Mouse (Mus musculus): ENCODE results near the gene Klhl11.

Klhl11 gene

DNA sequence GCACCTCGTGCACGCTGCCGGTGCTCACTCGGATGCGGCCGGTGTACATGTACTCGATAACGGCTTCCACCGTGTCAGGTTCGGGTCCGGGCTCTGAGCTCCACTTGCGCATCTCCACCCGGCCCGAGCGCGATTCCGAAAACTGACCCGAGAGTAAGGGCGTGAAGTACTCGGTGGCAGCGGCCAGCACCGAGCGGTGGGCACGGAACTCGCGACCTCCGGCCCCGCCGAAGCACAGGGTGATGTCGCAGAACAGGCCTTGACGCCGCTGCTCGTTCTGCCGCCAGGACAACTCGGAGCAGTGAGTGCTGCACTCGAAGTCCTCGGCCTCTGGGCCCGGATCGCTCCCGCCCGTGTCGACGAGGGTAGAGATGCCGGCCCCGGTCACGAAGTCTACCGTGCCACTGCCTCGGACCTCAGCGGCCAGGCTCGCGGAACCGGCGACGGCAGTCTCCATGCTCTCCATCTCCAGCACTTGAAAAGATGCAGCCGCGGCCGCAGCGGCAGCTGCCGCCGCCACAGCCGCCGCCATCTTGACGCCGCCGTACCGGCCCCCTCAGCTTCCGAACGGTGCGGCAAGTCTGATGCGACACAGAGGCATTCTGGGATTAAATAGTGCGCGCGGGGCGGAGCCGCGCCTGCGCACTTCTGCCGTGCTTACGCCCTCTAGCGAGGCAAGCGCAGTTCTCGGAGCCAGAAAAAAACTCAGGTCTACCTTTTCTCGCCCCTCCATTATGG is at the start of gene Klhl11:
Gene Klhl11 (minus strand): TSS at position 545 of the 738 bp plus-strand sequence.
- peak; percentile 94 for DNase-seq (ENCODE audit: low read depth, low spot score)

- DNase-seq (ENCODE audit: low read depth, low spot score), result no peak
These were observed 48.3 kb upstream of the Klhl11 start for GRCm38 (mm10) chr11:100520838-100521237.

DNA sequence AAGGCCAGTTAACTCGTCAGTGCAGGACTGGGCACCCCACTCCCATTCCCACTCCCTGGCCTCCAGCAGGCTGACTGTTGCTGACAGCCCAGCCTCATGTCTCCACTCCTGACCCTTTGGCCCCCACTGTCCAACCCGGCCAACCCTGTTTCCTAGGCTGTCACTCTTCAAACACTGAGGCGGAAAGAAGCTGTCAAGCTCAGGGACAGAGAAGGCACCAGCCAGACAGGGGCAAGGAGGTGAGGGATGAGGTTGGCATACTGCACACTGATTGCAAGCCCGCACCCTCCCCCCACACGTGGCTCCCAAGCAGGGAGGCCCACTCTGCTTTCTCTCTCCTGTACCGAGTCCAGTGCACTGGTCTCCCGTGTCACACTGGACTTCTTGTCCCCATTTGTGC is 46.6 kb upstream of the Klhl11 start:
- DNase-seq (ENCODE audit: low read depth, low spot score), result no peak

DNA sequence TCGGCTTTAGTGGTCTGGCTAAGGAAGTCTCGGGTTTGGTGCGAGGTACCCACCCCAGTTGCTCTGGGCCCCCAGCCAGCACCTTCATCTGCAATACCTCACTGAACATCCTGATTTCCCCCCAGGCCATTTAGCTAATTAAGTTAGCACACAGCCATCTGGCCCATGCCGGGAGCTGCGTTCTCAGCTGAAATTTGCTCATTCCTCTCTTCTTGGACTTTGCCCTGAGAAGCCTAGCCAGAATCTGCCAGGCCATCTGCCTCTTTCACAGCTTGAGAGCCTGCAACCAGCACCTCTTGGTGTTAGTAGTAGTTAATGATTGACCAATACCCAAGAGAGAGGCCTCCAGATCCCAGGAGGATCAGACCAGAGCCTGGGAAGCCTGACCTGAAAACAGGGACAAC is 45.6 kb upstream of the Klhl11 start:
- DNase-seq (ENCODE audit: low read depth, low spot score), result no peak

DNA sequence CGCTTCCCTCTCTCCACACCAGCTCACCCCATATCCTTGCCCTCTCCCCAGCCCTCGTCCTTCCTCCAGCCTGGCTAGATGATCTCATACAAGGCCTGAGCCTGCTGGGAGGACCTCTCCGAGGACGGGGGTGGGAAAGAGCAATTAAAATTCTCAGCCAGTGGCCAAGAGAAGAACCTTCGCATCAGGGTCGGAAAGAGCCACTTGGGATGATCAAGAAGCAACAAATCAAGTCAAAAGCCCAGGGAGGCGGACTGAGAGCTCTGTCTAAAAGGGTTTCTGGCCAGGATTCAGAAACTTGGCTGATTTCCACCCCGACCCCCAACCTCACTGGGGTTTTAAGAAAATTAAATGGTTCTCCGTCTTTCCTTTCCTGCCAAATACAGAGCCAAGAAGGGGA is 43.8 kb upstream of the Klhl11 start:
- DNase-seq (ENCODE audit: low read depth, low spot score), result no peak

DNA sequence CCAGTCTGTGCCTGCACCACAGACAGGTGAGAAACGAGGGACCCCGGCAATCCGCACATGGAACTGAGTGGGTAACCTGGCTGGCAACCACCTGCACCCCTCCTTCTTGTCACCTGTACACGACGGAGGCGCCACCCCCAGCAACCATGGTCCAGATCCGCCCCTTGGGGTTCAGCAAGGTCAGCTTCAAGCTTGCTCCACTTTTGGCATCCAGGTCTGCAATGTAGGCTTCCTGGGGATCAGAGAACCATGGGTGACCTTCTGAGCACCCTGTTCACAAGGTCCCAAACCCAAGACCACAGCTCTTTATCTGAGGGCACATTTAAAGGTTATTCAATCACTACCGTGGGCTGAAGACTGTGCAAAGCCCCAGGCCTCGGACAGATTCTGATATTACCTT is 43.2 kb upstream of the Klhl11 start:
- no peak for DNase-seq (ENCODE audit: low read depth, low spot score)

DNA sequence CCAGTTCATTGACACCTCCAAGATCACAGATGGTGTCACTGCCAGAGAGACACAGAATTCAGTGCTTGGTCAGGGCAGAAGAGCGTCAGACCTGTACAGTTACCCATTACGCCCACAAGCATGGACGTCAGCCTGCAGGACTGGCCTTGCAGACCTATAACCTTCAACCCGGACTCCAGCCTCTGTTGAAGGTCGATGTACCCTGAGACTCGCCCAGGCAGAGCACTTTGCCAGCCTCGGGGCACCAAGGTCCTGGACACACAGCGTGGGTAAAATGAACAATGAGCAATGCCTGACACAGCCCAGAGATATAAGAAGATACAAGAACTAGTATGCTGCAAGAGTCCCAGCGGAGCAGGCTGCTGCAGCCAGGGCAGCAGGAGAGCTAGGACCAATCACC is 42.5 kb upstream of the Klhl11 start:
- no peak for DNase-seq (ENCODE audit: low read depth, low spot score)

- DNase-seq (ENCODE audit: low read depth, low spot score), result no peak
These were observed 41.2 kb upstream of the Klhl11 start for GRCm38 (mm10) chr11:100513716-100514115.

GRCm38 (mm10) chr11:100512384-100512783 is 39.8 kb upstream of the Klhl11 start:
- DNase-seq (ENCODE audit: low read depth, low spot score), result peak; percentile 64

DNA sequence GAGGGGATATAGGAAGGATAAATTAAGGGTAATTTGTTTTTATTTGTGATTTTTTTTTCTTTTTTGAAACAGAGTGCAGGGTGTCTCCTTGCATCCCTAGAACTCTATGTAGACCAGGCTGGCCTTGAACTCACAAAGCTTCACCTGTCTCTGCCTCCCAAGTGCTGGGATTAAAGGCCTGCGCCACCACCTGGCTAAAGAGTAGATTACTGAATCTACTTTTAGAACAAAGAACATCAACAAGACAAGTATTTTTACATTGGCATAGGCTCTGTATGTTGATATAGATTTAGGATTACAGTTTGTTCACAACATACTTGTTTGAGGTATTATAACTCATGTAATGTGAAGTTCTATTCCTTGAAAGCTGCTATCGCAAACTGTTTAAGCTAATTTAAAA is 38.0 kb upstream of the Klhl11 start:
- peak; percentile 67 for DNase-seq (ENCODE audit: low read depth, low spot score)

GRCm38 (mm10) chr11:100505997-100506396 is 33.5 kb upstream of the Klhl11 start:
- no peak for DNase-seq (ENCODE audit: low read depth, low spot score)

DNA sequence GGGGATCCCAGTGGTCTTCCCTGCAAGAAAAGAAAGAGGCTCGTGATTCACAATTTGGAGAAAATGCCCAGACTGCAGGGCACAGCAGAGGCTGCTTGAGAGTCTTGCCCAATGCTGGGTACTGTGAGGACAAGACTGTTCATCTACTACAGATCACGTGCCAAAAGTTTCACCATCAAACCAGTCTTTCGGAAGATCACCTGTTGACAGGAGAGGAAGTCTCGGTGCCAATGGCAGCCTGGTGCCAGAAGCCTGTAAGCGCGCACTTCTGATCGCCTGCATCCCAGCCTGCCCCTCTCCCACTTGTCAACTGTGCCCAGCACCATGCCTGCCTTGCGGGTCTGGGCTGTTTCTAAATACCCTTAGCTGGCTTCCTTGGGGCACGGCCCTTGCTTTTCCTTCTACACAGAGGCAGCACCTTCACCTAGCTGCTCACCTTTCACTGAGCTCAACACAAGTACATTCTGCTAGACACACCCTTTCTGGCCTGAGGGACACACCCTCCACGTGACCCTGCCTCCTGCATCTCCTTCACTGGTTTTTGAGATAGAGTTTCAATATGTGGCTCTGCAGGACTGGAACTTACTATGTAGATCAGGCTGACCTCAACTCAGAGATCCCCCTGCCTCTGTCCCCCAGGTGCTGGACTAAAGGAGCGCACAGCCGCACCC is 32.6 kb upstream of the Klhl11 start:
- peak; percentile 44 for DNase-seq (ENCODE audit: low read depth, low spot score)

GRCm38 (mm10) chr11:100501321-100501720 is 28.8 kb upstream of the Klhl11 start:
- peak; percentile 83 for DNase-seq (ENCODE audit: low read depth, low spot score)

GRCm38 (mm10) chr11:100500651-100501050 is 28.1 kb upstream of the Klhl11 start:
- no peak for DNase-seq (ENCODE audit: low read depth, low spot score)

DNA sequence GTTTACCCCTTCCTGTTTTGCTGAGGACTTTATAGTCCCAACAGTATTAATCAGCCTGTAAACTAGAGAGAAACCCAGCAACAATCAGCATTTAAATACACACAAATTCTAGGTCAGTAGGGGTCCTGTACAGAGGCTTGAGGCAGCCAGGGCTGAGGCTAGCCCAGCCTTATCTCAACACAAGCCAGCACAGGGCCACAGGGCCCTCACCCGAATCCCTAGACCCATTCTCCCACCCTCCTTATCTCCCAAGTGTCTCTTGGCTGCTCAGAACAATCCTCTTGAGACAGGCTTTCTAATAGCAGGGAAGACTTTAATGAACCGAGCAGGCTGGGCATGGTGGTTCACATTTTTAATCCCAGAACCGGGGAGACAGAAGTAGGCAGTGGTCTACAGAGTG is 27.7 kb upstream of the Klhl11 start:
- DNase-seq (ENCODE audit: low read depth, low spot score), result no peak

DNA sequence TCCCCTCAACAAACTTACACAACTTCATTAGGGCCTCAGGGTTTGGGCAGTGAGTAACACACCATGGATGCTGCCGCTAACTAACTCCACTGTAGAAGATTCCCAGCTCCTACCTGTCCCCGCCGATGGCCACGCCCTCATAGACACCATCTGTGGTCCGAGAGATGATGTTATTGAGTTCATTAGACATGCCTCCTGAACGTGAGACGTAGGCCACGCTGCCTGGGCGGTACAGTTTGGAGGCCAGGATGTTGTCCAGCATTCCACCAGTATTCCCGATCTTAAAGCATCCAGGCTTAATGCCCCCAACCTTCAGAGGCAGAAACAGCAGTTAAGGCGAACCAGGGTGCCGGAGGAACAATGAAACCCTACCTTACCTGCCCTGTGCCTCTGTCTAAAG is 21.2 kb upstream of the Klhl11 start:
- DNase-seq (ENCODE audit: low read depth, low spot score), result peak; percentile 86

DNA sequence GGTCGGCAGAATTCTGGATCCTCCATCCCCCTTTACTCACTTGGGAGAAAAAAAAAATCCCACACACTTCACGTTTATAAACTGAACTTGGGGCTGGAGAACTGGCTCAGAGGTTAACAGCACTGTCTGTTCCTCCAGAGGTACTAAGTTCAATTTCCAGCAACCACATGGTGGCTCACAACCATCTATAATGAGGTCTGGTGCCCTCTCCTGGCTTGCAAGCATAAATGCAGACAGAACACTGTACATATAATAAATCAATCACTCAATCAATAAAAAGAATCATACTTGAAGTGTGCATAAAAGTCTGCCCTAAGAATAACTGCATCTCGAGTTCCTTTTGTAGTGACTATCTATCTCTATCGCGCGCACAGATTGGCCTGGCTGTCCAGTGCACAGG is 18.4 kb upstream of the Klhl11 start:
- peak; percentile 64 for DNase-seq (ENCODE audit: low read depth, low spot score)

DNA sequence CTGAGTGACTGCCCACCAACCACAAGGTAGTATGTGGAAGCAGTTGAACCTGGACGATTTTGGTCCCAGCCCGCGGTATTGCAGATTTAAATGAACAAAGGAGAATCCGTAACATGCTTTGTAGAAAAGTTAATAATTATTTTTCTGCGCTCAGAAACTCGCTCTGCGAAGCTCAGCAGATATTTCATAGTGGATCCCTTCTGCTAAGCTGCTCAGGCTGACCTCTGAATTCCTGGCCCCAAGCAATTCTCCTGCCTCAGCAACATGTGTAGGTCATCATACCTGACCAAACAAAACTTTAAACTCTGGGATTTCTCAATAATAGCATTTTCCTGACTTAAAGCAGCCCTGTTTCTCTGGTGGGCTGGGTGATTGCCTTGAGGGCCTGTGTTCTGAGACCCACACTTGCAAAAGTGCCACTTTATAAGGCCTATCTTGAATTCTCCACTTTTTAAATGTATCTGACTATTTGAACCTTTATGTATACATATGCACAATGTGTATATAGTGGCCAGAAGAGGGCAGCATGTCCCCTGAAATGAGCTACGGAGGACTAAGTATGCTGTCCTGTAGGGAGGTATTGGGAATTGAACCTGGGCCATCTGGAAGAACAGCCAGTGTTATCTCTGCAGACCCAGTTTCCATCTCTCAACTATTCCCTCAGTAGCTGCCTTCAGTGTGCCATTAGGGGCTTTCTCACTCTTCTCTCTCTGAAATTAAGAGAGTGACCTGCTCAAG is 13.4 kb upstream of the Klhl11 start:
- DNase-seq (ENCODE audit: low read depth, low spot score), result peak; percentile 51

DNA sequence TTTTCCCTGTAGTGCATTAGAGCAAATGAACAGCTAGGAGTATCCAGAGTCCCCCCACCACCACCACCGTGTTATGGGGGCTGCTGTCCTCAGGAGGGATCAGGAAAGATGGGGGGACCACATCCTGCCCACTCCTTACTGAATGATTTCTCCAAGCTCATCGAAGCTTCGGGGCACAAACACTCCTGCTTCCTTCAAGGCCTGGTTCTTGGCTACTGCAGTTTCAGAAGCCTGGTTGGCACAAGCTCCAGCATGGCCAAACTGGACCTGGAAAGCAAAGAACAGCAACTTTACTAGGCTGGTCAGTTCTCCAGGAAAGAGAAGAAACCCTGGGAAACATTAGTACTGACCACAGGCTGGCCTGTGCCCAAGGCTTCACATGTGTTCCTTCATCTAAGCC is 11.9 kb upstream of the Klhl11 start:
- no peak for DNase-seq (ENCODE audit: low read depth, low spot score)

- DNase-seq (ENCODE audit: low read depth, low spot score), result no peak
These were observed 6.6 kb upstream of the Klhl11 start for GRCm38 (mm10) chr11:100479152-100479551.

- DNase-seq (ENCODE audit: low read depth, low spot score), result no peak
These were observed 3.7 kb upstream of the Klhl11 start for GRCm38 (mm10) chr11:100476281-100476680.

DNA sequence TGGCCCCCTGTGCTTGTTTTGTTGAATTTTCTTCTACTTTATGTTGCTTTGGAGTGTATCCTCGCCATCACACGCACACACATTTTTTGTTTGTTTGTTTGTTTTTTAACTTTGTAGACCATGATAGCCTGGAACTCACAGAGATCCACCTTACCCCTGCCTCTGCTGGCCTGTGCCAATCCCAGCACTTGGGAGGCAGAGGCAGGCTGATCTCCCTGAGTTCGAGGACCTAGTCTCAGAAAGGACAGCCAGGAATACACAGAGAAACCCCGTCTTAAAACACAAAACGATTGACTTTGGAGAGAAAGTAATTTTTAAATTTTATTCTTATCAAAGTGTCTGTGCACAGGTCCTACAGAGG is 374 bp upstream of the Klhl11 start:
- no peak for DNase-seq (ENCODE audit: low read depth, low spot score)

Measured in R1 (cell line).